Mouse (Mus musculus) hindbrain, postnatal 0 days (tissue): ENCODE data around the gene Pgm2. TPM values are rescaled to one million over a fixed set of nuclear protein-coding genes. Genes with fewer than 3 reads are reported as not detected.
A peak's percentile ranks its signal among the peaks of the same experiment; 100 is the strongest.

Experiments
- ATAC-seq: fragments of 200-750 bp; cut with Nextera tagmentation; 2 replicates; pipeline ENCODE4 v1.8.0; 2017; ENCODE audit warnings: mild to moderate bottlenecking, moderate TSS enrichment, moderate library complexity
- DNase-seq: peaks from one replicate; pipeline ENCODE4 v3.0.0-alpha.2; 2015; ENCODE audit warnings: low spot score
- H3K27ac ChIP-seq: fragments of 300-500 bp; sonication (generic); 2 replicates; pipeline ENCODE4 v1.5.1; 2014; ENCODE audit warnings: mild to moderate bottlenecking
- H3K27me3 ChIP-seq: fragments of 300-500 bp; sonication (generic); 2 replicates; pipeline ENCODE4 v1.6.1; 2014; ENCODE audit warnings: low read length, mixed read lengths; ENCODE audit not compliant: insufficient read depth
- H3K36me3 ChIP-seq: fragments of 300-500 bp; sonication (generic); 2 replicates; pipeline ENCODE4 v1.6.1; 2014; ENCODE audit warnings: low read length, mixed read lengths; ENCODE audit not compliant: insufficient read depth
- H3K4me1 ChIP-seq: fragments of 300-500 bp; sonication (generic); 2 replicates; pipeline ENCODE4 v1.6.1; 2014; ENCODE audit warnings: antibody characterized with exemption, low read length, mixed read lengths; ENCODE audit not compliant: insufficient read depth
- H3K4me2 ChIP-seq: fragments of 300-500 bp; sonication (generic); 2 replicates; pipeline ENCODE4 v1.6.1; 2014; ENCODE audit warnings: low read depth, mild to moderate bottlenecking, low read length, moderate library complexity, mixed read lengths
- H3K4me3 ChIP-seq: fragments of 300-500 bp; sonication (generic); 2 replicates; pipeline ENCODE4 v1.5.1; 2014; ENCODE audit warnings: low read length
- H3K9ac ChIP-seq: fragments of 300-500 bp; sonication (generic); replicated peaks from 2 replicates; pipeline ENCODE4 v1.6.1; 2014; ENCODE audit warnings: mild to moderate bottlenecking, low read length, moderate library complexity, mixed read lengths
- H3K9me3 ChIP-seq: fragments of 300-500 bp; sonication (generic); 2 replicates; pipeline ENCODE4 v1.6.1; 2016; ENCODE audit warnings: low read length, mixed read lengths
- CTCF ChIP-seq: IDR thresholded peaks from 2 replicates; pipeline ENCODE4 v1.5.1; 2016; ENCODE audit warnings: antibody characterized with exemption, control low read depth, low read depth
- WGBS: fragments of 180-500 bp; shearing (Covaris S2); extraction: QIAGEN DNeasy Blood & Tissue Kit; methylation state at CpG from one replicate; pipeline ENCODE4 v1.1.7; 2014; 5-methylcytosine and 5-hydroxymethylcytosine counted together
- polyA plus RNA-seq: library from polyadenylated mRNA; unstranded; fragments of >200 nt; fragmentation: Nextera tagmentation; extraction: Ambion mirVana; gene quantifications from 2 replicates; pipeline ENCODE4 v1.2.1, GENCODE M21; 2015
- total RNA-seq: library from RNA; depleted of rRNA; stranded (reverse); fragments of >200 nt; gene quantifications from 2 replicates; pipeline ENCODE4 v1.2.3, GENCODE M21; 2014

Pgm2 gene
- total and polyA plus RNA-seq, 2 experiments from 2014 or later, result 11.4 to 14.8 TPM

GRCm38 (mm10) chr5:64109217-64109616 is 16.5 kb downstream of the Pgm2 start:
- Histone ChIP-seq H3K36me3 (peaks cover 50% of the 10 kb centered on the region), H3K4me3 (no peak overlapping the region), H3K9ac (no peak overlapping the region), H3K27me3 (no peaks in the 10 kb centered on the region), H3K9me3 (no peaks in the 10 kb centered on the region), H3K4me2 (no peak overlapping the region), H3K27ac (no peak overlapping the region), H3K4me1 (no peaks in the 10 kb centered on the region)
- WGBS, result 67% methylated on average over 3 of the region's 3 CpGs
- DNase-seq, result peak; percentile 30
- TF ChIP-seq CTCF, result peak; percentile 56
- no peak for ATAC-seq

GRCm38 (mm10) chr5:64112360-64112759 is 19.6 kb downstream of the Pgm2 start:
- Histone ChIP-seq H3K4me1 (no peaks in the 10 kb centered on the region), H3K27me3 (no peaks in the 10 kb centered on the region), H3K4me2 (no peak overlapping the region), H3K36me3 (peaks cover 58% of the 10 kb centered on the region), H3K9me3 (peaks cover 8% of the 10 kb centered on the region; the same call in 1 of the 2 replicates), H3K27ac (no peak overlapping the region), H3K9ac (no peak overlapping the region), H3K4me3 (no peak overlapping the region)
- DNase-seq (no peak), ATAC-seq (no peak)
- WGBS, result 87% methylated on average over 3 of the region's 3 CpGs
- TF ChIP-seq CTCF, result no peak

DNA sequence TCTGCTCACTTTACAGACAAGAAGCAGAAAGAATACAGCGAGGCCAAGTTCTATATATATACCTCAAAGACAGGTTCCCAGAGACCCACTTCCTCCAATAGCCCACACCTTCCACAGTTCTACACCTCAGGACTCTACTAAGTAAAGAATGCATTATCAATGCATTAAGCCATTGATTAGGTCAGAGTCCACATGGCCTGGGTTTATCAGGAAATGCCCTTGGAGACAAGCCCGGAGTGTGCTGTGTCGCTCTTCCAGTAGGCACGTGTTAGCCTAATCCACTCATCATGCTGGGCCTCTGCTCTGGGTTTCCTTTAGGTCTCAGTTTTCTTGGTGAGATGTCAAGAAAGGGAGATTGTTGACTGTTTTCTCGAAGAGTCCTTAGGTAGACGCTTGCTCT is 21.5 kb downstream of the Pgm2 start:
- 98% methylated on average over 6 of the region's 6 CpGs for WGBS
- no peak for DNase-seq
- Histone ChIP-seq H3K27me3 (no peaks in the 10 kb centered on the region), H3K4me1 (no peaks in the 10 kb centered on the region), H3K4me3 (no peak overlapping the region), H3K4me2 (no peak overlapping the region), H3K27ac (no peak overlapping the region), H3K36me3 (peaks cover 51% of the 10 kb centered on the region), H3K9ac (no peak overlapping the region), H3K9me3 (peaks cover 8% of the 10 kb centered on the region; the same call in 1 of the 2 replicates)
- no peak for ATAC-seq
- TF ChIP-seq CTCF, result no peak

DNA sequence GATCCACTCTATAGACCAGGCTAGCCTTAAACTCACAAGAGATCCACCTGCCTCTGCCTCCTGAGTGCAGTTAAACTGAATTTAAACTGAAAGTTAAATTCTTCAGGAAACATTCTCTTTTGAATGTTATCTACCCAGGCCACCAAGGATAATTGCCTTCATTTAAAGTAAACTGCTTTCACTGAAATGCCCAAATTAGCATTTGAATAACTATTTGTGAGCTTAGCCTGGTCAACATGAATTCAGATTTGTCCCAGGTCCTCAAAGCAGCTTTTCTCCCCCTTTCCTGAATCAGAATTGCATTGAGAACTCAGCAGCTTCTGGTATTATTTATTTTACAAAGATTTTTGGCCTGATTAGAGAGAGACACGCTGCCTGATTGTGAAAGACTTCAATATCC is 24.4 kb downstream of the Pgm2 start:
- no peak overlapping the region for H3K9ac ChIP-seq
- 50% methylated on average over 1 of the region's 1 CpGs for WGBS
- no peak for TF ChIP-seq CTCF

DNA sequence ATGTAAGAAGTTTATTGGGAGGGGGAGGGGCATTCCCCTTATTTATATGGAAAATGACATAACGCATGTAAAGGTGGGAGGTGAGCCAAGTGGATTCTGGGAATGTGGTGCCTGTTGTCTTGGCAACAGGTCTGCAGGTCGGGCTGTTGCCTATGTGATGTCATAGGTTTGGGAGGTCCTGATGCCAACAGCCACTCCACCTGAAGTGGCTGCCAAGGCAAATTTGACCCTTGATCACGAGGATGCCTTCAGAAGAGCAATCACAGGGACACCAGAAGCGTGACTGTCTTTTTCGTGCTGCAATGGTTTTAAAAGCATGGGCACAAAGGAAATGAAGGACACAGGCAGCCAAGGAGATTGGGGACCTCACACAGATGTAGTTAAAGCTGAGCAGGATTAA is 33.0 kb downstream of the Pgm2 start:
- no peaks in the 10 kb centered on the region for H3K36me3 ChIP-seq
- H3K4me2 ChIP-seq, result no peak overlapping the region
- H3K27ac ChIP-seq, result no peak overlapping the region
- DNase-seq, result no peak
- no peak overlapping the region for H3K9ac ChIP-seq
- no peak overlapping the region for H3K4me3 ChIP-seq
- 51% methylated on average over 5 of the region's 5 CpGs for WGBS
- no peaks in the 10 kb centered on the region for H3K27me3 ChIP-seq
- H3K4me1 ChIP-seq, result no peaks in the 10 kb centered on the region
- no peak for TF ChIP-seq CTCF
- no peak for ATAC-seq
- no peaks in the 10 kb centered on the region for H3K9me3 ChIP-seq

More for the DNA sequence above, 24.4 kb downstream of the Pgm2 start:
- no peak for ATAC-seq
- H3K27me3 ChIP-seq, result no peaks in the 10 kb centered on the region
- peaks cover 8% of the 10 kb centered on the region; the same call in 1 of the 2 replicates for H3K9me3 ChIP-seq
- no peak overlapping the region for H3K27ac ChIP-seq
- H3K36me3 ChIP-seq, result peaks cover 35% of the 10 kb centered on the region
- H3K4me1 ChIP-seq, result no peaks in the 10 kb centered on the region
- no peak overlapping the region for H3K4me2 ChIP-seq
- no peak overlapping the region for H3K4me3 ChIP-seq
- DNase-seq, result no peak

- Histone ChIP-seq H3K36me3 (no peaks in the 10 kb centered on the region), H3K4me1 (no peaks in the 10 kb centered on the region), H3K9ac (no peak overlapping the region), H3K4me2 (no peak overlapping the region), H3K4me3 (no peak overlapping the region), H3K27ac (no peak overlapping the region), H3K27me3 (no peaks in the 10 kb centered on the region), H3K9me3 (no peaks in the 10 kb centered on the region)
- WGBS, result 79% methylated on average over 5 of the region's 5 CpGs
- no peak for TF ChIP-seq CTCF
- ATAC-seq (no peak), DNase-seq (no peak)
These were observed 38.8 kb downstream of the Pgm2 start for GRCm38 (mm10) chr5:64131550-64131949.

GRCm38 (mm10) chr5:64133901-64134300 is 41.2 kb downstream of the Pgm2 start:
- no peaks in the 10 kb centered on the region for H3K27me3 ChIP-seq
- H3K9ac ChIP-seq, result no peak overlapping the region
- DNase-seq (no peak), ATAC-seq (no peak)
- no peaks in the 10 kb centered on the region for H3K36me3 ChIP-seq
- no peak for TF ChIP-seq CTCF
- WGBS, result 94% methylated on average over 4 of the region's 4 CpGs
- no peaks in the 10 kb centered on the region for H3K4me1 ChIP-seq
- no peaks in the 10 kb centered on the region for H3K9me3 ChIP-seq
- no peak overlapping the region for H3K4me3 ChIP-seq
- no peak overlapping the region for H3K27ac ChIP-seq
- H3K4me2 ChIP-seq, result no peak overlapping the region
